Mouse (Mus musculus) kidney, postnatal 4 days (tissue): ENCODE measurements around the gene Mettl4.

ENCODE experiments used
- DNase-seq, 2 experiments: peaks; one replicate each; pipeline ENCODE4 v3.0.0; 2021; ENCODE audit warnings: mixed read lengths in 2 of 2

Gene Mettl4

GRCm38 (mm10) chr17:94749466-94750135, at the start of gene Mettl4:
Gene Mettl4, minus strand, starts transcription at chr17:94750019.
- peak; percentile 95 to 96 for DNase-seq

- DNase-seq = no peak
Measured at GRCm38 (mm10) chr17:94778871-94779482, 29.2 kb upstream of the Mettl4 start.

- DNase-seq = no peak
Measured at GRCm38 (mm10) chr17:94768491-94768890, 18.7 kb upstream of the Mettl4 start.

- no peak for DNase-seq
Measured at GRCm38 (mm10) chr17:94764711-94765110, 14.9 kb upstream of the Mettl4 start.

GRCm38 (mm10) chr17:94764011-94764410, 14.2 kb upstream of the Mettl4 start:
- DNase-seq = no peak

- no peak for DNase-seq
Measured at GRCm38 (mm10) chr17:94762405-94762804, 12.6 kb upstream of the Mettl4 start.

- no peak for DNase-seq
Measured at GRCm38 (mm10) chr17:94750136-94750729, 414 bp upstream of the Mettl4 start.

- DNase-seq = no peak
Measured at GRCm38 (mm10) chr17:94738173-94738572, 11.6 kb downstream of the Mettl4 start.

- DNase-seq = no peak
Measured at GRCm38 (mm10) chr17:94735885-94736284, 13.9 kb downstream of the Mettl4 start.

- DNase-seq = peak; percentile 28 to 35
Measured at GRCm38 (mm10) chr17:94735437-94735836, 14.4 kb downstream of the Mettl4 start.

GRCm38 (mm10) chr17:94730416-94730815, 19.4 kb downstream of the Mettl4 start:
- DNase-seq = peak; percentile 25 to 32

- DNase-seq = no peak
Measured at GRCm38 (mm10) chr17:94726750-94727149, 23.1 kb downstream of the Mettl4 start.

- no peak for DNase-seq
Measured at GRCm38 (mm10) chr17:94673515-94674317, 76.1 kb downstream of the Mettl4 start.
